Mouse (Mus musculus) CH12.LX (cell line): ENCODE results near the gene Ror1.

Source experiments
- CHD1 ChIP-seq: IDR thresholded peaks from 2 replicates; pipeline ENCODE4 v1.6.1; 2012; ENCODE audit warnings: low read depth, low read length, improper control_type of control experiment, inconsistent platforms
- CTCF ChIP-seq, 2 experiments: IDR thresholded peaks in 1 of 2; conservative IDR thresholded peaks in 1 of 2; 2 replicates each; pipeline ENCODE4 v1.5.1; 2011 to 2012; ENCODE audit warnings: low read depth in 2 of 2, low read length in 2 of 2, improper control_type of control experiment in 1 of 2, inconsistent platforms in 1 of 2, mild to moderate bottlenecking in 1 of 2, moderate library complexity in 1 of 2
- GABPA ChIP-seq: IDR thresholded peaks from 2 replicates; pipeline ENCODE4 v1.6.1; 2012; ENCODE audit warnings: low read depth, low read length, improper control_type of control experiment, inconsistent platforms; ENCODE audit not compliant: insufficient replicate concordance

GRCm38 (mm10) chr4:100175594-100175993 is 80.0 kb downstream of the Ror1 start:
- TF ChIP-seq CHD1 (no peak), GABPA (no peak), CTCF (conservative IDR thresholded peaks at IDR 0.05 in 1 of 2, IDR thresholded peaks at IDR 0.05 in 1 of 2; ENCODE audit: low read depth in 2 of 2, low read length in 2 of 2) (no peak)
